Mouse (Mus musculus): Measurements from ENCODE around the gene Itgad. TPM values are rescaled to one million over a fixed set of nuclear protein-coding genes. Genes with fewer than 3 reads are reported as not detected.
"Not testable (repeated sequence)": the region's sequence is repeated elsewhere in the genome, so short reads cannot be mapped to it uniquely, and the experiment has no call there.

Itgad gene
- polyA plus RNA-seq, 1 experiment from 2014 or later: not detected

GRCm38 (mm10) chr7:128133596-128133995, 20.6 kb upstream of the Itgad start:
- H3K36me3 ChIP-seq (replicated peaks): no peaks in the 10 kb centered on the region
- no peak overlapping the region for H3K4me2 ChIP-seq
- no peak overlapping the region for H3K9ac ChIP-seq
- H3K27ac ChIP-seq: no peak overlapping the region
- no peaks in the 10 kb centered on the region for H3K4me1 ChIP-seq
- no peaks in the 10 kb centered on the region for H3K27me3 ChIP-seq
- 90% methylated on average over 2 of the region's 2 CpGs for WGBS
- H3K9me3 ChIP-seq: no peaks in the 10 kb centered on the region
- no peak for ATAC-seq (ENCODE audit: low FRiP score)
- H3K4me3 ChIP-seq (replicated peaks): no peak overlapping the region

GRCm38 (mm10) chr7:128136927-128137326, 17.2 kb upstream of the Itgad start:
- H3K36me3 ChIP-seq (replicated peaks): no peaks in the 10 kb centered on the region
- no peak overlapping the region for H3K4me2 ChIP-seq
- 63% methylated on average over 4 of the region's 4 CpGs for WGBS
- H3K9me3 ChIP-seq: no peaks in the 10 kb centered on the region
- H3K9ac ChIP-seq: no peak overlapping the region
- H3K27ac ChIP-seq: no peak overlapping the region
- no peak for ATAC-seq (ENCODE audit: low FRiP score)
- no peak overlapping the region for H3K4me3 ChIP-seq (replicated peaks)
- H3K4me1 ChIP-seq: no peaks in the 10 kb centered on the region
- H3K27me3 ChIP-seq: no peaks in the 10 kb centered on the region

DNA sequence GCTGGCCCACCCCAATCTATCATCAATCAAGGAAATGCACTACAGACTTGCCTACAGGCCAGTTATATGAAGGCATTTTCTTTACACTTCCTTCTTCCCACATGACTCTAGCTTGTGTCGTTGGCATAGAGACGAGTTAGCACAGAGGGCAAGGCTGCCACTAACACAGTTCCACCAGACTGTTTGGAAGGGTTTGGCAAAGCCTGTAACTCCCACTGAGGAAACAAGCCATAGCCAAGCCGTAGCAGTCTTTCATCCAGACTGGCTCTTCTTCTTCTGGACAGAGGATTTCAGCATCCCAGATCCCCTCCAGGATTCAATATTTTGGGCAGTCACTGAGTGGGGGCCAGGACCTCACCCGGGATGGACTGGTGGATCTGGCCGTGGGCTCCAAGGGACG, 14.6 kb upstream of the Itgad start:
- no peak overlapping the region for H3K9ac ChIP-seq
- no peak for ATAC-seq (ENCODE audit: low FRiP score)
- H3K27me3 ChIP-seq: no peaks in the 10 kb centered on the region
- H3K4me2 ChIP-seq: no peak overlapping the region
- H3K9me3 ChIP-seq: no peaks in the 10 kb centered on the region
- 94% methylated on average over 6 of the region's 6 CpGs for WGBS
- no peak overlapping the region for H3K4me3 ChIP-seq (replicated peaks)
- H3K27ac ChIP-seq: no peak overlapping the region
- no peaks in the 10 kb centered on the region for H3K4me1 ChIP-seq
- no peaks in the 10 kb centered on the region for H3K36me3 ChIP-seq (replicated peaks)

GRCm38 (mm10) chr7:128150970-128151369, 3.2 kb upstream of the Itgad start:
- Histone ChIP-seq H3K4me3 (replicated peaks) (no peak overlapping the region), H3K36me3 (replicated peaks) (no peaks in the 10 kb centered on the region), H3K27me3 (no peaks in the 10 kb centered on the region), H3K4me2 (no peak overlapping the region), H3K4me1 (no peaks in the 10 kb centered on the region), H3K9ac (no peak overlapping the region), H3K9me3 (no peaks in the 10 kb centered on the region), H3K27ac (no peak overlapping the region)
- 90% methylated on average over 8 of the region's 8 CpGs for WGBS
- no peak for ATAC-seq (ENCODE audit: low FRiP score)

DNA sequence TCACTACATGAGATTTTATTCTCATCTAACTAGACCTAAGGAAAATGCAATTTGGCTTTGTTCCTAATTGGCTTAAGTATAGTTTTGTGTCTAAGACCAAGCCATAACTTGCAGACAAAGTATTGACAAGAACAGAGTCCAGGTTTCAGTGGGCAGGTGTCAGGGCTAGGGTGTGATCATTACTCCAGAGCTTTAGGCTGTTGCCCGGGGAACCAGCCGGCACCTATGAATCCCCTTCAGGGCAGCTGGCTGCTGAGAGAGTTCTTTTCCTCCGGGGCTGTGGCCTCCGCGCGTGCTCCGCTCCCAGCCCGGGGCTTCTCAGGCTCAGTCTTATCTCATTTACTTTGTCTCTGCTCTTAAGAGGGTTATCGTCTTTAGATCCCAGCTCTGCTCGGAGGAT, 748 bp downstream of the Itgad start:
- H3K27me3 ChIP-seq: no peaks in the 10 kb centered on the region
- ATAC-seq (ENCODE audit: low FRiP score): no peak
- no peaks in the 10 kb centered on the region for H3K36me3 ChIP-seq (replicated peaks)
- H3K27ac ChIP-seq: no peak overlapping the region
- H3K4me1 ChIP-seq: no peaks in the 10 kb centered on the region
- H3K9me3 ChIP-seq: no peaks in the 10 kb centered on the region
- H3K4me2 ChIP-seq: no peak overlapping the region
- no peak overlapping the region for H3K9ac ChIP-seq
- H3K4me3 ChIP-seq (replicated peaks): no peak overlapping the region
- 63% methylated on average over 10 of the region's 10 CpGs for WGBS

GRCm38 (mm10) chr7:128158688-128159354, 4.6 kb downstream of the Itgad start:
- H3K4me2 ChIP-seq; H3K27me3 ChIP-seq; H3K4me3 ChIP-seq (replicated peaks); H3K27ac ChIP-seq; H3K9ac ChIP-seq; H3K4me1 ChIP-seq; H3K36me3 ChIP-seq (replicated peaks); ATAC-seq (ENCODE audit: low FRiP score); H3K9me3 ChIP-seq: not testable (repeated sequence)
- 84% methylated on average over 8 of the region's 8 CpGs for WGBS

- H3K27me3 ChIP-seq: no peaks in the 10 kb centered on the region
- H3K9me3 ChIP-seq: no peaks in the 10 kb centered on the region
- H3K4me2 ChIP-seq: no peak overlapping the region
- ATAC-seq (ENCODE audit: low FRiP score): no peak
- no peak overlapping the region for H3K27ac ChIP-seq
- H3K9ac ChIP-seq: no peak overlapping the region
- H3K36me3 ChIP-seq (replicated peaks): no peaks in the 10 kb centered on the region
- H3K4me1 ChIP-seq: no peaks in the 10 kb centered on the region
- 95% methylated on average over 4 of the region's 4 CpGs for WGBS
- no peak overlapping the region for H3K4me3 ChIP-seq (replicated peaks)
Measured at GRCm38 (mm10) chr7:128164001-128164400, 9.8 kb downstream of the Itgad start.

DNA sequence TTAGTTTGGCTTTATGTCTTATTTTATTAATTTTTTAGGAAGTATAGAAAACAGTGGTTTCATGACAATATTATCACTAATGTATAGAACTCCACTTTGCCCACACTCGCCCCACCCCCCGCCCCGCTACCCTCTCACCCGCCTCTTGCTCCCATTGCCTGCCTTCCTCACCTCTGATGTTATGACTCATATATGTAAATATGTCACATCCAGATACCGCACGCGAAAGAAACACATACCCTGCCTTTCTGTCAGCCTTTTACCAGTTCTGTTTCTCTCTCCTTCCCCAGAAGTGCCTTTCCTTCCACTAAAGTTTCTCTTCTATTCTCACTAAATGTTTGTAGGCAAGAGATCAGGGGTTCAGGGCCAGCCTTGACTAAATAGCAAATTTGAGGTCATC, 12.2 kb downstream of the Itgad start:
- 89% methylated on average over 7 of the region's 7 CpGs for WGBS
- H3K9ac ChIP-seq: no peak overlapping the region
- ATAC-seq (ENCODE audit: low FRiP score): no peak
- H3K4me2 ChIP-seq: no peak overlapping the region
- no peak overlapping the region for H3K4me3 ChIP-seq (replicated peaks)
- H3K27ac ChIP-seq: no peak overlapping the region
- no peaks in the 10 kb centered on the region for H3K4me1 ChIP-seq
- no peaks in the 10 kb centered on the region for H3K27me3 ChIP-seq
- no peaks in the 10 kb centered on the region for H3K9me3 ChIP-seq
- no peaks in the 10 kb centered on the region for H3K36me3 ChIP-seq (replicated peaks)

DNA sequence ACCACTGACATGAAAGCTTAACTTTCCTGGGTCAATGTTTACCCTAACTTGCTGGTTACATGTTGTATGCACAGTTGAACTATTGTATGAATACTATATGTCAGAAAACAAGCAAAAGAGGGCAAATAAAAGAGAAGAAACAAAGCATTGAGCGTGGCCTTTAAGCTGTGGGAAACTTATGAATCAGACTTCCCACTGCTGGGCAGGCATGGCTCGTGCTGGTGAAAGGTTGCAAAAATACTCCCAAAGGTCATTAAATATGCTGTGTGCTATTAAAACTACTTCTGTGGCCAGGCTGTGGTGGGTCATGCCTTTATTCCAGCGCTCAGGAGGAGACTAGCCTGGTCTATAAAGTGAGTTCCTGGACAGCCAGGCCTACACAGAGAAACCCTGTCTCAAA, 15.8 kb downstream of the Itgad start:
- WGBS: 72% methylated on average over 3 of the region's 3 CpGs
- Histone ChIP-seq H3K4me1 (no peaks in the 10 kb centered on the region), H3K9me3 (no peaks in the 10 kb centered on the region), H3K9ac (no peak overlapping the region), H3K4me2 (no peak overlapping the region), H3K4me3 (replicated peaks) (no peak overlapping the region), H3K27ac (no peak overlapping the region), H3K27me3 (no peaks in the 10 kb centered on the region), H3K36me3 (replicated peaks) (no peaks in the 10 kb centered on the region)
- no peak for ATAC-seq (ENCODE audit: low FRiP score)

DNA sequence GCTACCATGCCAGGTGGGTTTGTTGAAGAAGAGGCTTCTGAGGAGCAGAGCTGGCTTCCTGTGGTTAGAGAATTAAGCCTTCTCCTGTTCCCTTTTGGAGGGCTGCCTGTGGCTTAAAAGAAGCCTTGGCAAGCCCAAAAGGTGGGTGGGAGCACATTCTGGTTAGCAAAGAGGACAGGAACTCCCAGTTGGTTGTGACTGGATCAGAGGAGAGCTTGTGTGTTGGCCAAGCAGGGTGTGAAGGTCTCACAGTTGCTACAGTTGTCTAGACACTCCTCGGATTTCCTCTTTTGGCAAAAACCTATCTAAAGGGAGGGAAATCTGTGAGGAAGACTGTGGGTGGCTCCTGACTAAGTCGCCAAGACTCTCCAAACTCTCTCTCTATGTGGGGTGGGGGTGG, 24.2 kb downstream of the Itgad start:
- Histone ChIP-seq H3K9ac (no peak overlapping the region), H3K27ac (no peak overlapping the region), H3K4me2 (no peak overlapping the region), H3K27me3 (no peaks in the 10 kb centered on the region), H3K4me1 (no peaks in the 10 kb centered on the region), H3K36me3 (replicated peaks) (no peaks in the 10 kb centered on the region), H3K9me3 (no peaks in the 10 kb centered on the region), H3K4me3 (replicated peaks) (no peak overlapping the region)
- WGBS: 58% methylated on average over 2 of the region's 2 CpGs
- ATAC-seq (ENCODE audit: low FRiP score): no peak

GRCm38 (mm10) chr7:128180126-128180525, 25.9 kb downstream of the Itgad start:
- no peak for ATAC-seq (ENCODE audit: low FRiP score)
- no peak overlapping the region for H3K4me3 ChIP-seq (replicated peaks)
- no peak overlapping the region for H3K9ac ChIP-seq
- H3K27ac ChIP-seq: no peak overlapping the region
- 78% methylated on average over 7 of the region's 7 CpGs for WGBS
- H3K9me3 ChIP-seq: no peaks in the 10 kb centered on the region
- no peaks in the 10 kb centered on the region for H3K36me3 ChIP-seq (replicated peaks)
- H3K4me1 ChIP-seq: no peaks in the 10 kb centered on the region
- no peak overlapping the region for H3K4me2 ChIP-seq
- H3K27me3 ChIP-seq: no peaks in the 10 kb centered on the region

DNA sequence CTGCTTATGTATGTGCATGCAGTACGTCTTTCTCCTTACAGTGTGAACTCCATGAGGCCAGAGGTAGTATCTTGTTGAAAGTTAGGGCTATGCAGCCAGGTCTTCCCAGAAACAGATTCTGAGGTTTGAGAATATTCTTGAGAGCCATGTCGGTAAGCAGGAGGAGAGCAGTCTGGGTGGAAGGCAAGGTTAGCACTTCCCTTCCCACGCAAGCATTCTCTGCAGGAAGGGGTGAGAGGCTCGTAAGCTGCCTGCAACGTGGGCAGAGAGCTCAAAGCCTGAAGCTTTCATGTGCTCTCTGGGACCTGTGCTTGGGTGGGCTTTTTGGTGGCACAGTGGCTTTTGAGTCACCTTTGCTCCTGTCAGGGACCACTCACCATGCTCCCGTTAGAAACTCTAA, 26.4 kb downstream of the Itgad start:
- H3K4me3 ChIP-seq (replicated peaks): no peak overlapping the region
- H3K27ac ChIP-seq: no peak overlapping the region
- H3K4me2 ChIP-seq: no peak overlapping the region
- H3K36me3 ChIP-seq (replicated peaks): no peaks in the 10 kb centered on the region
- H3K4me1 ChIP-seq: no peaks in the 10 kb centered on the region
- H3K9ac ChIP-seq: no peak overlapping the region
- no peaks in the 10 kb centered on the region for H3K27me3 ChIP-seq
- H3K9me3 ChIP-seq: no peaks in the 10 kb centered on the region
- 81% methylated on average over 6 of the region's 6 CpGs for WGBS
- no peak for ATAC-seq (ENCODE audit: low FRiP score)

DNA sequence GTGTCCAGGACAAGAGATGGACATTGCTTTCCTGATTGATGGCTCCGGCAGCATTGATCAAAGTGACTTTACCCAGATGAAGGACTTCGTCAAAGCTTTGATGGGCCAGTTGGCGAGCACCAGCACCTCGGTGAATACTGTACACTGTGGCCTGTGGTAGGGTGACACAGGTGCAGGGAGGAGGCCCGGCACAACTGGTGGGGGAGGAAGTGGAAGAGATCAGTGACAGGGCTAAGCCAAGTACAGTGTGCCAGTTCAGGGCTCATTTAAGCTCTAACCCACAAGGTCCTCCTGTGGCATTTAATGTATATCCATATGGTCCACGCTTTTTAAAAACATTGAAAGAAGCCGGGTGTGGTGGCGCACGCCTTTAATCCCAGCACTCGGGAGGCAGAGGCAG, 27.5 kb downstream of the Itgad start:
- Histone ChIP-seq H3K9ac (no peak overlapping the region), H3K36me3 (replicated peaks) (no peaks in the 10 kb centered on the region), H3K27me3 (no peaks in the 10 kb centered on the region), H3K4me1 (no peaks in the 10 kb centered on the region), H3K4me2 (no peak overlapping the region), H3K4me3 (replicated peaks) (no peak overlapping the region), H3K9me3 (no peaks in the 10 kb centered on the region), H3K27ac (no peak overlapping the region)
- ATAC-seq (ENCODE audit: low FRiP score): no peak
- 90% methylated on average over 10 of the region's 10 CpGs for WGBS
